Mouse (Mus musculus) brain, embryonic 14.5 days (tissue): ENCODE measurements around the gene Myo1b. TPM values are rescaled to one million over a fixed set of nuclear protein-coding genes. Genes with fewer than 3 reads are reported as not detected.
A peak's percentile ranks its signal among the peaks of the same experiment; 100 is the strongest.

Experiments used
- DNase-seq: peaks from one replicate; pipeline ENCODE4 v3.0.0-alpha.2; 2011; ENCODE audit warnings: low read depth
- CTCF ChIP-seq: fragments of 200-500 bp; IDR thresholded peaks from 2 replicates; pipeline ENCODE4 v1.5.1; 2012; ENCODE audit warnings: inconsistent platforms, mild to moderate bottlenecking, moderate library complexity, borderline replicate concordance; ENCODE audit not compliant: insufficient read depth, insufficient read length; ENCODE audit errors: extremely low read depth
- POLR2A ChIP-seq: fragments of 200-500 bp; IDR thresholded peaks from 2 replicates; pipeline ENCODE4 v1.6.1; 2012; ENCODE audit warnings: mild to moderate bottlenecking, inconsistent platforms, borderline replicate concordance; ENCODE audit not compliant: poor library complexity, insufficient read depth, insufficient read length, severe bottlenecking; ENCODE audit errors: extremely low read depth
- polyA plus RNA-seq: library from polyadenylated mRNA; depleted of rRNA; stranded (reverse); fragments of >200 nt; gene quantifications from 2 replicates; pipeline ENCODE4 v1.2.3, GENCODE M21; 2012

The Myo1b gene
- polyA plus RNA-seq, 1 experiment: 59.1 TPM

DNA sequence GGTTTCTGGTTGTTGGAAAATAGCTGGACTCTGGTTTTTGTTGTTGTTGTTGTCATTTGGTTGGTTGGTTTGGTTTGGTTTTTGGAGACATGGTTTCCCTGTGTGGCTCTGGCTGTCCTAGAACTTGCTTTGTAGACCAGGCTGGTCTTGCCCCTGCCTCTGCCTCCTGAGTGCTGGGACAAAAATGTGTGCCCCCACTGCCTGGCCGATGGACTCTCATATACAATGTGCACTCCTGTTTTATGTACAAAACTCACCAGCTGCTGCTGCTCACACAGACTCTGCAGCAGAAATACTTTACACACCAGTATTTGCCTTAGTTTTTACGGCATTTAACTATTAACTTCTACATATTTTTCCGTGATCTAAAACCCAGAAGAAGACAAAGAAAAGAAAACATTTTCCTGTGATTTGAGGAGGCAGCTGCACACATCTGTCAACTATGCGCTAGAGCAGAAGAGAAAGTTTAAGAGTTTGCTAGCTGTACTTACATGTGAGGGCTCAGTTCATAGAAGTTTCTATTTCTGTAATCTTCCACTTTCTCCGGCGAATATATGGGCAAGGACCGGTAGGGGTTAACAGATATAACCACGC, 52.9 kb downstream of the Myo1b start:
- no peak for DNase-seq
- TF ChIP-seq CTCF (no peak), POLR2A (no peak)

DNA sequence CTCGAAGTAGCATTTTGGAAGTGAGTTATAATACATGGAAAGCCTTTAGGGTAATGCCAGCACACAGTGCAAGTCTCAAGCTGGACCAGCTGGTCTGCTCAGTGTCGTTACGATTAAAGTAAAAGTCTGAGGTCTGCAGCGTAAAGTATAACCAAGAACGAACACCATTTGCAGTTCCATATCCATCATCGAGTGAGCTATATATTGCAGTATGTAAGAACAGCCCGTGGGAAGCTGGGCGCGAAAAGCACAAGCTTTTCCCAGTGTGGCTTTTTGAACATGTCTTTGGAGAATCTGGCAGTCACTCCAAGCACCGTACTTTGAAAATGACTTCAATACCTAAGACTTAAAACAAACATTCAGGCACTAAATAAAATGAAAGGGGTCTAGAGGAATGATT, 55.0 kb downstream of the Myo1b start:
- DNase-seq: no peak

DNA sequence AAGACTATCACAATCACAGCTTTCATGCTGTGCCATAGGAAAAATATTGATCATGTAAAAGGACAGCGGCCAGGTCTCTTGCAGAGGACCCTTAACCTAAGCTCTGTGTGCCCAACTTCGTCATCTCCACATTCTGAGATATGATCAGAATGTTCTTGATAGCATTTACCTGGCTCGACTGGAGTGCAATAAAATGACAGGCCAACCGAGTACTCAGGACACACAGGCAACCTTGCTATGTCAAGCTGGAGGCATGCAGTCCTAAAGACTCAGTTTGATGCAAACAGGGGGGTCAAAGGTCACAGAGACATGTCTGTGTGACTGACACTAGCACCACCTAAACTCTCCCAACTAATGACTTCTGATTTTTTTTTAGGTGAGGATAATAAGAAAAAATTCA, 58.9 kb downstream of the Myo1b start:
- no peak for DNase-seq
- TF ChIP-seq CTCF: no peak
- TF ChIP-seq POLR2A: no peak

More for the DNA sequence above, 55.0 kb downstream of the Myo1b start:
- TF ChIP-seq POLR2A: no peak

GRCm38 (mm10) chr1:51856245-51856915, 59.5 kb downstream of the Myo1b start:
- no peak for DNase-seq
- TF ChIP-seq CTCF (no peak), POLR2A (no peak)

- no peak for DNase-seq
- no peak for TF ChIP-seq POLR2A
- no peak for TF ChIP-seq CTCF
Observed at GRCm38 (mm10) chr1:51855541-51856244, 60.2 kb downstream of the Myo1b start.

DNA sequence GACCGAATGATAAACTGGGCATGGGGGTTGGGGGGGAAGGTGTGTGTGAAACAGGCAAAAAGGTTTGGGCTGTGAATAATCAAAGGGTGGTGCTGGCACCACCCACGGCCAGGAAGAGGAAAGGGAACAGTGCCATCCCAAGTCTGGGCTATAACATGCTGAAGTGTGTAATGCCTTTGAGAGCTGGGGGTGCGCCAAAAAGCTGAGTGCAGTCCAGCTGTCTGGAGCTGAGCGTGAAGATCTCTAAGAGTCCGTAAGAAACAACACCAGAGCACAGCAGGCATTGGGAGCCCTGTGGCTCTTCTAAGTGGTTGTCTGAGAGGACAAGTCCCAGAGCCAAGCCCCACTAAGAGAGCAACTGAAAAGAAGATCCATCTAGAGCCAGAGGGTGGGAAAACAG, 63.6 kb downstream of the Myo1b start:
- no peak for TF ChIP-seq POLR2A
- peak; percentile 49 for DNase-seq

DNA sequence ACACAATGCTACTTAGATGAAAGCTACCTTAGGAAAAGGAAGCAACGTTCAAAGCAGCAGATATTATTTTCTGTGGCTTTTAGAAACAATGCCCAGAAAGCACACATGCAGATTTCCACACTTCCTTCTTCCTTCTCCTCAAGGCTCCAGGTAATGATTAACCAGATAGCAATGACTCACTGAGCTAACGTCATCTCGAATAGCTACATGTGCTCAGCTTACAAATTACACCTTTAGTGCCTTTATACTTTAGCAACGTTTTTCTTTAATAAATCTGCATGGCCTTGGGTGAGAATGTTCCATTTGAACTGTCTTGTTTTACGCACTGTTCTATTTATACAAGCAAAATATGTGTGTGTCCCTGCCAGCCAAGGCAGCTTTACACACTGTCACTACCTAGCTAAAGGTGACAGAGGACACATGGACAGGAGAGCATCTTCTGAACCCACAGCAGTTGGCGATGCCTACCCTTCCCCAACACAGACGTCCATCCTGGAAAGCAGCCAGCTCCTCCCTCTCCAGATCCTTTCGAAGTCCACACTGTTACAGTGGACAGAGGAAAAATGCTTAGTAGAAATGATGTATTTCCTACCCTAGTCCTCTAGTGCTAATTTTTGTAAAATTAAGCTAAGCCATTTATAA, 66.2 kb downstream of the Myo1b start:
- no peak for TF ChIP-seq CTCF
- no peak for TF ChIP-seq POLR2A
- no peak for DNase-seq

- no peak for TF ChIP-seq CTCF
- TF ChIP-seq POLR2A: no peak
- no peak for DNase-seq
Observed at GRCm38 (mm10) chr1:51845264-51846036, 70.4 kb downstream of the Myo1b start.

GRCm38 (mm10) chr1:51837845-51838623, 77.8 kb downstream of the Myo1b start:
- peak; percentile 13; the same call in 1 of the 2 replicates for TF ChIP-seq CTCF
- no peak for TF ChIP-seq POLR2A
- DNase-seq: peak; percentile 32

- TF ChIP-seq POLR2A (no peak), CTCF (no peak)
- no peak for DNase-seq
Observed at GRCm38 (mm10) chr1:51837311-51837710, 78.6 kb downstream of the Myo1b start.

- no peak for DNase-seq
- TF ChIP-seq CTCF (no peak), POLR2A (no peak)
Observed at GRCm38 (mm10) chr1:51835795-51836194, 80.1 kb downstream of the Myo1b start.
